Mouse (Mus musculus) CH12.LX (cell line): Measurements from ENCODE around the gene Rbfox1.

Experiments
- CTCF ChIP-seq, 2 experiments: IDR thresholded peaks in 1 of 2; conservative IDR thresholded peaks in 1 of 2; 2 replicates each; pipeline ENCODE4 v1.5.1; 2011 to 2012; ENCODE audit warnings: low read depth in 2 of 2, low read length in 2 of 2, improper control_type of control experiment in 1 of 2, inconsistent platforms in 1 of 2, mild to moderate bottlenecking in 1 of 2, moderate library complexity in 1 of 2
- EP300 ChIP-seq: IDR thresholded peaks from 2 replicates; pipeline ENCODE4 v1.6.1; 2011; ENCODE audit warnings: low read length, improper control_type of control experiment
- ETS1 ChIP-seq: conservative IDR thresholded peaks from 2 replicates; pipeline ENCODE4 v1.6.1; 2012; ENCODE audit warnings: low read depth, mild to moderate bottlenecking, inconsistent platforms, low read length, improper control_type of control experiment, moderate library complexity
- GABPA ChIP-seq: IDR thresholded peaks from 2 replicates; pipeline ENCODE4 v1.6.1; 2012; ENCODE audit warnings: low read depth, low read length, improper control_type of control experiment, inconsistent platforms; ENCODE audit not compliant: insufficient replicate concordance
- IRF4 ChIP-seq: IDR thresholded peaks from 2 replicates; pipeline ENCODE4 v1.6.1; 2014; ENCODE audit warnings: low read depth, mild to moderate bottlenecking, inconsistent platforms, low read length, improper control_type of control experiment
- MAX ChIP-seq: IDR thresholded peaks from 2 replicates; pipeline ENCODE4 v1.6.1; 2011; ENCODE audit warnings: low read length, improper control_type of control experiment
- MAZ ChIP-seq: IDR thresholded peaks from 2 replicates; pipeline ENCODE4 v1.6.1; 2012; ENCODE audit warnings: low read depth, mild to moderate bottlenecking, inconsistent platforms, low read length, improper control_type of control experiment, moderate library complexity
- NELFE ChIP-seq: IDR thresholded peaks from 2 replicates; pipeline ENCODE4 v1.6.1; 2011; ENCODE audit warnings: low read depth, low read length, improper control_type of control experiment
- POLR2A ChIP-seq: IDR thresholded peaks from 2 replicates; pipeline ENCODE4 v1.6.1; 2011; ENCODE audit warnings: low read depth, mild to moderate bottlenecking, improper control_type of control experiment, low read length
- POLR2AphosphoS2 ChIP-seq: IDR thresholded peaks from 2 replicates; pipeline ENCODE4 v1.6.1; 2011; ENCODE audit warnings: low read depth, low read length, improper control_type of control experiment
- SIN3A ChIP-seq: IDR thresholded peaks from 2 replicates; pipeline ENCODE4 v1.6.1; 2012; ENCODE audit warnings: low read length, improper control_type of control experiment, inconsistent platforms
- TCF12 ChIP-seq: IDR thresholded peaks from 2 replicates; pipeline ENCODE4 v1.6.1; 2014; ENCODE audit warnings: low read depth, mild to moderate bottlenecking, inconsistent platforms, low read length, improper control_type of control experiment
- UBTF ChIP-seq: IDR thresholded peaks from 2 replicates; pipeline ENCODE4 v1.6.1; 2012; ENCODE audit warnings: low read depth, mild to moderate bottlenecking, inconsistent platforms, low read length, improper control_type of control experiment, moderate library complexity
- ZNF384 ChIP-seq: IDR thresholded peaks from 2 replicates; pipeline ENCODE4 v1.6.1; 2012; ENCODE audit warnings: low read depth, low read length, improper control_type of control experiment, inconsistent platforms

GRCm38 (mm10) chr16:6366649-6367048 lies 481.5 kb downstream of the Rbfox1 start:
- no peak for TF ChIP-seq CTCF (conservative IDR thresholded peaks at IDR 0.05 in 1 of 2, IDR thresholded peaks at IDR 0.05 in 1 of 2; ENCODE audit: low read depth in 2 of 2, low read length in 2 of 2)
- TF ChIP-seq NELFE: no peak
- TF ChIP-seq EP300: no peak
- TF ChIP-seq ETS1: no peak
- TF ChIP-seq POLR2A: no peak
- TF ChIP-seq SIN3A: no peak
- TF ChIP-seq ZNF384: no peak
- TF ChIP-seq TCF12: no peak
- TF ChIP-seq MAZ: no peak
- TF ChIP-seq MAX: no peak
- TF ChIP-seq GABPA: no peak
- TF ChIP-seq UBTF: no peak
- no peak for TF ChIP-seq POLR2AphosphoS2
- no peak for TF ChIP-seq IRF4
